Comparison of ENCODE assay signal across 10 mouse cellular contexts in genomic region chr7:19163752-19164151, GRCm38 (mm10). TPM values are rescaled to one million over a fixed set of nuclear protein-coding genes. Genes with fewer than 3 reads are reported as not detected.
A peak's percentile ranks its signal among the peaks of the same experiment; 100 is the strongest.
DNase-seq lines count a peak whose midpoint lies in the region; ATAC-seq and TF ChIP-seq lines count a peak whose summit lies in the region.
"Had no signal": no experiment of that assay in that cellular context is flagged by ENCODE, and none has a peak within 500 bp of the region (broad histone marks: within the 10 kb centered on the region; RNA-seq: fewer than 3 reads in every experiment).

No protein-coding gene starts in this region.

- H3K4me3 ChIP-seq in kidney, embryonic 15.5 days (replicated peaks), result peak overlapping the region; percentile 25
- no peak overlapping the region for H3K4me3 ChIP-seq in C2C12 (ENCODE audit: insufficient read depth, poor library complexity, severe bottlenecking)
- H3K4me3 ChIP-seq in intestine, embryonic 14.5 days (ENCODE audit: low read depth, low read length), result no peak overlapping the region

- no peak overlapping the region for H3ac ChIP-seq in C2C12 (ENCODE audit: control insufficient read depth, insufficient read length, low read depth)

- no peak for TF ChIP-seq CTCF in C2C12 (IDR thresholded peaks at IDR 0.05; ENCODE audit: control insufficient read depth, insufficient read depth, insufficient read length)

- WGBS in kidney, embryonic 15.5 days, result 21% methylated on average over 12 of the region's 12 CpGs
- WGBS in intestine, embryonic 14.5 days, result 19% methylated on average over 12 of the region's 12 CpGs

- no peaks in the 10 kb centered on the region for H3K36me3 ChIP-seq in kidney, embryonic 15.5 days
- H3K36me3 ChIP-seq in C2C12 (ENCODE audit: control insufficient read depth, insufficient read depth), result no peaks in the 10 kb centered on the region
- H3K36me3 ChIP-seq in intestine, embryonic 14.5 days (ENCODE audit: control insufficient read depth, insufficient read depth, low read length), result no peaks in the 10 kb centered on the region

- no peaks in the 10 kb centered on the region for H3K9me3 ChIP-seq in kidney, embryonic 15.5 days (replicated peaks)
- no peaks in the 10 kb centered on the region for H3K9me3 ChIP-seq in intestine, embryonic 14.5 days (ENCODE audit: control insufficient read depth, low read length)

- peaks cover 59% of the 10 kb centered on the region for H3K27me3 ChIP-seq in kidney, embryonic 15.5 days
- H3K27me3 ChIP-seq in C2C12 (ENCODE audit: control insufficient read depth, insufficient read depth, insufficient read length), result no peaks in the 10 kb centered on the region
- H3K27me3 ChIP-seq in intestine, embryonic 14.5 days (replicated peaks; ENCODE audit: control insufficient read depth, insufficient read depth, low read length), result peaks cover 21% of the 10 kb centered on the region

- no peak overlapping the region for H3K9ac ChIP-seq in kidney, embryonic 15.5 days
- no peak overlapping the region for H3K9ac ChIP-seq in intestine, embryonic 14.5 days (ENCODE audit: low read length)

- no peak for DNase-seq in kidney, adult 11 months
- peak; percentile 40 for DNase-seq in NIH3T3 (ENCODE audit: low read depth)
- no peak for DNase-seq in intestine, embryonic 14.5 days (ENCODE audit: low spot score)
- DNase-seq in thymus, postnatal 0 days (ENCODE audit: low spot score), result no peak
- DNase-seq in layer of hippocampus, postnatal 10 days (ENCODE audit: low spot score in 2 of 2), result no peak
- DNase-seq in layer of hippocampus, adult 11-12 months (ENCODE audit: low spot score), result no peak
- DNase-seq: cerebellum, adult 18-20 months; layer of hippocampus, adult 9-11 months had no signal

- H3K79me2 ChIP-seq in C2C12 (ENCODE audit: control insufficient read depth, insufficient read depth), result no peaks in the 10 kb centered on the region

- peaks cover 43% of the 10 kb centered on the region for H3K4me1 ChIP-seq in kidney, embryonic 15.5 days
- H3K4me1 ChIP-seq in intestine, embryonic 14.5 days (replicated peaks; ENCODE audit: control insufficient read depth, insufficient read depth, low read length), result peaks cover 22% of the 10 kb centered on the region

- peak overlapping the region; percentile 51 for H3K4me2 ChIP-seq in kidney, embryonic 15.5 days
- peak overlapping the region; percentile 11 for H3K4me2 ChIP-seq in intestine, embryonic 14.5 days (ENCODE audit: low read length)

- no peaks in the 10 kb centered on the region for H3K79me3 ChIP-seq in C2C12 (ENCODE audit: low read depth)

- no peak; the same call in 1 of the 2 replicates for ATAC-seq in kidney, embryonic 15.5 days (replicated peaks; ENCODE audit: low FRiP score)
- peak; percentile 22; the same call in 1 of the 2 replicates for ATAC-seq in intestine, embryonic 14.5 days (replicated peaks; ENCODE audit: low FRiP score, low TSS enrichment, low read depth)

- no peak overlapping the region for H3K27ac ChIP-seq in kidney, embryonic 15.5 days
- H3K27ac ChIP-seq in intestine, embryonic 14.5 days (ENCODE audit: low read depth), result no peak overlapping the region

TF ChIP-seq in C2C12, 6 proteins besides CTCF, POLR2A, EP300 and RAD21:
- TF ChIP-seq FOSL1 (IDR thresholded peaks at IDR 0.05; ENCODE audit: insufficient read depth, low read length, poor library complexity, severe bottlenecking) (no peak), CEBPB (IDR thresholded peaks at IDR 0.05; ENCODE audit: low read depth) (no peak), MYOD1 (IDR thresholded peaks at IDR 0.05; ENCODE audit: control insufficient read depth, insufficient read length, low read depth) (peak; percentile 94), USF1 (IDR thresholded peaks at IDR 0.05; ENCODE audit: low read depth) (peak; percentile 74), MYOG (IDR thresholded peaks at IDR 0.05; ENCODE audit: control insufficient read depth, extremely low read depth, insufficient read length) (no peak)

RNA-seq across cellular contexts. Expression of gene Gipr, which starts 2.2 kb away (rescaled TPM):
- polyA plus RNA-seq in kidney, embryonic 15.5 days (2015; fragmentation: Nextera tagmentation; extraction: Ambion mirVana), result 0.76 and 1.0 TPM in 2 replicates
- 0.43 TPM for polyA plus RNA-seq in C2C12 (2012; fragmentation: generic; extraction: Trizol)
- polyA plus RNA-seq in intestine, embryonic 14.5 days (2014; fragmentation: Nextera tagmentation; extraction: Ambion mirVana), result 2.2 and 2.7 TPM in 2 replicates
- 0.10 and 0.25 TPM in 2 replicates for polyA plus RNA-seq in thymus, postnatal 0 days (2015; fragmentation: Nextera tagmentation; extraction: Ambion mirVana)
- total RNA-seq in layer of hippocampus, postnatal 10 days (2021), result 1 to 10 TPM; 3.0 to 4.1 TPM

RNA-seq across cellular contexts. Expression of gene Eml2, which starts 12.5 kb away (rescaled TPM):
- polyA plus RNA-seq in kidney, embryonic 15.5 days (2015; fragmentation: Nextera tagmentation; extraction: Ambion mirVana), result 9.5 and 16.8 TPM in 2 replicates
- 16.4 TPM for polyA plus RNA-seq in C2C12 (2012; fragmentation: generic; extraction: Trizol)
- polyA plus RNA-seq in intestine, embryonic 14.5 days (2014; fragmentation: Nextera tagmentation; extraction: Ambion mirVana), result 1.9 and 2.9 TPM in 2 replicates
- 5.7 and 6.1 TPM in 2 replicates for polyA plus RNA-seq in thymus, postnatal 0 days (2015; fragmentation: Nextera tagmentation; extraction: Ambion mirVana)
- total RNA-seq in layer of hippocampus, postnatal 10 days (2021), result 100 to 1,000 TPM; 183 to 198 TPM

RNA-seq across cellular contexts. Expression of gene Snrpd2, which starts 14.2 kb away (rescaled TPM):
- 157 and 162 TPM in 2 replicates for polyA plus RNA-seq in kidney, embryonic 15.5 days (2015; fragmentation: Nextera tagmentation; extraction: Ambion mirVana)
- 255 TPM for polyA plus RNA-seq in C2C12 (2012; fragmentation: generic; extraction: Trizol)
- 166 and 167 TPM in 2 replicates for polyA plus RNA-seq in intestine, embryonic 14.5 days (2014; fragmentation: Nextera tagmentation; extraction: Ambion mirVana)
- 154 and 164 TPM in 2 replicates for polyA plus RNA-seq in thymus, postnatal 0 days (2015; fragmentation: Nextera tagmentation; extraction: Ambion mirVana)
- total RNA-seq in layer of hippocampus, postnatal 10 days (2021), result 100 to 1,000 TPM in 1 of 2 experiments, 10 to 100 TPM in 1; 94.1 to 100 TPM

RNA-seq across cellular contexts. Expression of gene Qpctl, which starts 14.7 kb away (rescaled TPM):
- polyA plus RNA-seq in kidney, embryonic 15.5 days (2015; fragmentation: Nextera tagmentation; extraction: Ambion mirVana), result 13.5 and 14.4 TPM in 2 replicates
- polyA plus RNA-seq in C2C12 (2012; fragmentation: generic; extraction: Trizol), result 12.3 TPM
- polyA plus RNA-seq in intestine, embryonic 14.5 days (2014; fragmentation: Nextera tagmentation; extraction: Ambion mirVana), result 10.1 and 11.0 TPM in 2 replicates
- polyA plus RNA-seq in thymus, postnatal 0 days (2015; fragmentation: Nextera tagmentation; extraction: Ambion mirVana), result 10.1 and 11.5 TPM in 2 replicates
- 10 to 100 TPM; 20.9 to 22.8 TPM for total RNA-seq in layer of hippocampus, postnatal 10 days (2021)

RNA-seq across cellular contexts. Expression of gene Fbxo46, which starts 44.1 kb away (rescaled TPM):
- 16.1 and 16.3 TPM in 2 replicates for polyA plus RNA-seq in kidney, embryonic 15.5 days (2015; fragmentation: Nextera tagmentation; extraction: Ambion mirVana)
- polyA plus RNA-seq in C2C12 (2012; fragmentation: generic; extraction: Trizol), result 7.4 TPM
- polyA plus RNA-seq in intestine, embryonic 14.5 days (2014; fragmentation: Nextera tagmentation; extraction: Ambion mirVana), result 8.1 and 8.8 TPM in 2 replicates
- polyA plus RNA-seq in thymus, postnatal 0 days (2015; fragmentation: Nextera tagmentation; extraction: Ambion mirVana), result 16.4 and 16.6 TPM in 2 replicates
- total RNA-seq in layer of hippocampus, postnatal 10 days (2021), result 10 to 100 TPM; 11.5 to 13.9 TPM
